Mouse (Mus musculus) limb, embryonic 14.5 days (tissue): ENCODE data around the gene Nkpd1. TPM values are rescaled to one million over a fixed set of nuclear protein-coding genes. Genes with fewer than 3 reads are reported as not detected.

Experiments used
- ATAC-seq: fragments of 200-750 bp; cut with Nextera tagmentation; 2 replicates; pipeline ENCODE4 v1.8.0; 2017; ENCODE audit warnings: low read depth, moderate number of reproducible peaks, moderate TSS enrichment; ENCODE audit not compliant: low FRiP score
- DNase-seq: peaks from one replicate; pipeline ENCODE4 v3.0.0-alpha.2; 2015; ENCODE audit warnings: low spot score
- H3K27ac ChIP-seq: fragments of 300-500 bp; sonication (generic); replicated peaks from 2 replicates; pipeline ENCODE4 v1.5.1; 2014; ENCODE audit warnings: low read depth, mild to moderate bottlenecking, low read length, moderate library complexity, mixed read lengths
- H3K27me3 ChIP-seq: fragments of 300-500 bp; sonication (generic); 2 replicates; pipeline ENCODE4 v1.6.1; 2014; ENCODE audit warnings: low read length, mixed read lengths; ENCODE audit not compliant: control insufficient read depth, insufficient read depth
- H3K36me3 ChIP-seq: fragments of 300-500 bp; sonication (generic); 2 replicates; pipeline ENCODE4 v1.6.1; 2014; ENCODE audit warnings: mild to moderate bottlenecking, low read length, moderate library complexity, mixed read lengths; ENCODE audit not compliant: control insufficient read depth, insufficient read depth
- H3K4me1 ChIP-seq: fragments of 300-500 bp; sonication (generic); 2 replicates; pipeline ENCODE4 v1.6.1; 2014; ENCODE audit warnings: antibody characterized with exemption, low read length, mixed read lengths; ENCODE audit not compliant: control insufficient read depth, insufficient read depth
- H3K4me2 ChIP-seq: fragments of 300-500 bp; sonication (generic); replicated peaks from 2 replicates; pipeline ENCODE4 v1.6.1; 2014; ENCODE audit warnings: low read depth, mild to moderate bottlenecking, low read length, moderate library complexity; ENCODE audit not compliant: severe bottlenecking
- H3K4me3 ChIP-seq: fragments of 300-500 bp; sonication (generic); replicated peaks from 2 replicates; pipeline ENCODE4 v1.5.1; 2014; ENCODE audit warnings: low read length
- H3K9ac ChIP-seq: fragments of 300-500 bp; sonication (generic); 2 replicates; pipeline ENCODE4 v1.6.1; 2014; ENCODE audit warnings: mild to moderate bottlenecking, low read depth, low read length, moderate library complexity; ENCODE audit not compliant: severe bottlenecking
- H3K9me3 ChIP-seq: fragments of 300-500 bp; sonication (generic); 2 replicates; pipeline ENCODE4 v1.6.1; 2016; ENCODE audit warnings: low read length; ENCODE audit not compliant: control insufficient read depth
- POLR2A ChIP-seq: fragments of 200-500 bp; IDR thresholded peaks from 2 replicates; pipeline ENCODE4 v1.8.0; 2012; ENCODE audit warnings: inconsistent platforms, mild to moderate bottlenecking, moderate library complexity, borderline replicate concordance; ENCODE audit not compliant: insufficient read depth, insufficient read length; ENCODE audit errors: extremely low read depth
- WGBS: fragments of 180-500 bp; shearing (Covaris S2); extraction: QIAGEN DNeasy Blood & Tissue Kit; methylation state at CpG from one replicate; pipeline ENCODE4 v1.1.7; 2014; 5-methylcytosine and 5-hydroxymethylcytosine counted together
- polyA plus RNA-seq, 2 experiments: library from polyadenylated mRNA; depleted of rRNA in 1 of 2; stranded (reverse) in 1 of 2; unstranded in 1 of 2; fragments of >200 nt; fragmentation: Nextera tagmentation in 1 of 2; extraction: Ambion mirVana in 1 of 2; gene quantifications; 2 replicates each; pipeline versions ENCODE4 v1.2.1 to v1.2.3; 2012 to 2014

Gene Nkpd1
- polyA plus RNA-seq, 2 experiments = 0.17 to 0.36 TPM

- no peak overlapping the region for H3K4me3 ChIP-seq
- H3K9ac ChIP-seq = no peak overlapping the region
- ATAC-seq = no peak
- H3K4me2 ChIP-seq = no peak overlapping the region
- H3K27me3 ChIP-seq = peaks cover 41% of the 10 kb centered on the region
- 87% methylated on average over 7 of the region's 7 CpGs for WGBS
- no peaks in the 10 kb centered on the region for H3K36me3 ChIP-seq
- DNase-seq = no peak
- no peak for TF ChIP-seq POLR2A
- H3K9me3 ChIP-seq = no peaks in the 10 kb centered on the region
- H3K4me1 ChIP-seq = peaks cover under 1% of the 10 kb centered on the region; the same call in 1 of the 2 replicates
- no peak overlapping the region for H3K27ac ChIP-seq
Observed at GRCm38 (mm10) chr7:19486549-19486948, 31.1 kb upstream of the Nkpd1 start.

- ATAC-seq (no peak), DNase-seq (no peak)
Observed at GRCm38 (mm10) chr7:19489525-19489924, 28.1 kb upstream of the Nkpd1 start.

GRCm38 (mm10) chr7:19491731-19492130 lies 25.9 kb upstream of the Nkpd1 start:
- Histone ChIP-seq H3K27ac (no peak overlapping the region), H3K27me3 (peaks cover 49% of the 10 kb centered on the region), H3K9ac (0 out of 2 replicates have a peak overlapping the region, but pooled peaks have one; percentile 41), H3K4me1 (peaks cover 5% of the 10 kb centered on the region; the same call in 1 of the 2 replicates), H3K4me2 (peak overlapping the region; percentile 38), H3K4me3 (peak overlapping the region; percentile 20), H3K36me3 (no peaks in the 10 kb centered on the region), H3K9me3 (no peaks in the 10 kb centered on the region)
- WGBS = under 1% methylated on average over 26 of the region's 26 CpGs
- ATAC-seq (no peak), DNase-seq (no peak)
- TF ChIP-seq POLR2A = no peak

More at GRCm38 (mm10) chr7:19489525-19489924, 28.1 kb upstream of the Nkpd1 start:
- 9% methylated on average over 27 of the region's 31 CpGs for WGBS
- H3K27me3 ChIP-seq = peaks cover 49% of the 10 kb centered on the region
- H3K4me2 ChIP-seq = peak overlapping the region; percentile 32
- H3K9ac ChIP-seq = no peak overlapping the region
- no peak overlapping the region for H3K27ac ChIP-seq
- no peaks in the 10 kb centered on the region for H3K9me3 ChIP-seq
- no peaks in the 10 kb centered on the region for H3K36me3 ChIP-seq
- peak overlapping the region; percentile 21 for H3K4me3 ChIP-seq
- no peak for TF ChIP-seq POLR2A
- peaks cover 5% of the 10 kb centered on the region; the same call in 1 of the 2 replicates for H3K4me1 ChIP-seq

GRCm38 (mm10) chr7:19494751-19495474 lies 22.7 kb upstream of the Nkpd1 start:
- peaks cover 24% of the 10 kb centered on the region for H3K27me3 ChIP-seq
- 85% methylated on average over 25 of the region's 25 CpGs for WGBS
- H3K27ac ChIP-seq = no peak overlapping the region
- peaks cover 5% of the 10 kb centered on the region; the same call in 1 of the 2 replicates for H3K4me1 ChIP-seq
- H3K36me3 ChIP-seq = no peaks in the 10 kb centered on the region
- no peak overlapping the region for H3K4me3 ChIP-seq
- H3K9ac ChIP-seq = no peak overlapping the region
- no peaks in the 10 kb centered on the region for H3K9me3 ChIP-seq
- H3K4me2 ChIP-seq = no peak overlapping the region
- ATAC-seq = no peak
- no peak for TF ChIP-seq POLR2A
- DNase-seq = no peak

GRCm38 (mm10) chr7:19495521-19496213 lies 22.0 kb upstream of the Nkpd1 start:
- Histone ChIP-seq H3K27me3 (peaks cover 17% of the 10 kb centered on the region), H3K4me1 (peaks cover 5% of the 10 kb centered on the region; the same call in 1 of the 2 replicates), H3K9ac (no peak overlapping the region), H3K36me3 (no peaks in the 10 kb centered on the region), H3K4me3 (no peak overlapping the region), H3K27ac (no peak overlapping the region), H3K4me2 (no peak overlapping the region), H3K9me3 (no peaks in the 10 kb centered on the region)
- no peak; the same call in 1 of the 2 replicates for ATAC-seq
- DNase-seq = peak; percentile 43
- WGBS = 62% methylated on average over 20 of the region's 20 CpGs
- TF ChIP-seq POLR2A = no peak
